9 mouse cellular contexts compared by ENCODE assay signal in the genomic region with DNA sequence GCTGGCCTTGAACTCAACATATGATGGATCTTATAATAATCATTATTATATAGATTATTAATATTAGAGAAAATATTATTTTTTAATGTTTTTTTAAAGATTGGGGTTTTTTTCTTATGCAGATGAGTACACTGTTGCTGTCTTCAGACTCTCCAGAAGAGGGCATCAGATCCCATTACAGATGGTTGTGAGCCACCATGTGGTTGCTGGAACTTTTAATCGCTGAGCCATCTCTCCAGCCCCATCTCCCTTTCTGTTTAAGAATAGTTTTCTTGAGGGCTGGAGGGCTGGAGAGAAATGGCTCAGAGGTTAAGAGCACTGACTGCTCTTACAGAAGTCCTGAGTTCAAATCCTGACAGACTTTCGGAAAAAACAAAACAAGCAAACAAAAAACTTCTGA. TPM values are rescaled to one million over a fixed set of nuclear protein-coding genes. Genes with fewer than 3 reads are reported as not detected.
DNase-seq lines count a peak whose midpoint lies in the region.
"Had no signal": no experiment of that assay in that cellular context is flagged by ENCODE, and none has a peak within 500 bp of the region (broad histone marks: within the 10 kb centered on the region; RNA-seq: fewer than 3 reads in every experiment).

No protein-coding gene starts in this region.

- DNase-seq in cerebellum, adult 18-20 months: peak; percentile 58 to 59
- DNase-seq in cerebellum, adult 9-10 months: no peak
- peak; percentile 32 to 57 for DNase-seq in kidney, postnatal 36 days
- no peak for DNase-seq in kidney, adult 18-20 months
- peak; percentile 67 for DNase-seq in ZHBTc4 (ENCODE audit: low read depth, low spot score)
- peak; percentile 44 for DNase-seq in lung, postnatal 25 days (ENCODE audit: low spot score)
- DNase-seq in adrenal gland, postnatal 4 days (ENCODE audit: low spot score in 2 of 2): no peak
- no peak for DNase-seq in urinary bladder, adult 2 months (ENCODE audit: low spot score)

RNA-seq across cellular contexts. Expression of a gene that starts 4.5 kb away (rescaled TPM):
- total RNA-seq in adrenal gland, postnatal 4 days (2021): 100 to 1,000 TPM; 668 to 717 TPM
- polyA plus RNA-seq in urinary bladder, adult 2 months (2012; rRNA removed): 566 and 709 TPM in 2 replicates

RNA-seq across cellular contexts. Expression of a gene that starts 8.7 kb away (rescaled TPM):
- 10 to 100 TPM; 12.7 to 18.4 TPM for total RNA-seq in adrenal gland, postnatal 4 days (2021)
- polyA plus RNA-seq in urinary bladder, adult 2 months (2012; rRNA removed): 1.0 and 1.3 TPM in 2 replicates
- total RNA-seq: G1E had no signal

RNA-seq across cellular contexts. Expression of a gene that starts 16.9 kb away (rescaled TPM):
- total RNA-seq in adrenal gland, postnatal 4 days (2021): 1 to 10 TPM in 1 of 2 experiments, under 1 TPM in 1; 0.79 to 1.1 TPM
- 0.40 and 0.62 TPM in 2 replicates for polyA plus RNA-seq in urinary bladder, adult 2 months (2012; rRNA removed)

RNA-seq across cellular contexts. Expression of a gene that starts 21.8 kb away (rescaled TPM):
- total RNA-seq in adrenal gland, postnatal 4 days (2021): 1 to 10 TPM; 1.1 to 1.5 TPM
- polyA plus RNA-seq in urinary bladder, adult 2 months (2012; rRNA removed): not detected in 2 replicates
- polyA plus RNA-seq: G1E had no signal

RNA-seq across cellular contexts. Expression of a gene that starts 23.6 kb away (rescaled TPM):
- 100 to 1,000 TPM in 1 of 2 experiments, 10 to 100 TPM in 1; 93.7 to 105 TPM for total RNA-seq in adrenal gland, postnatal 4 days (2021)
- 60.6 and 79.2 TPM in 2 replicates for polyA plus RNA-seq in urinary bladder, adult 2 months (2012; rRNA removed)

Comparison
In these comparisons a context has a peak if more than half of its experiments do, and no peak if none do; other contexts are left out.
1. DNase-seq: peak in cerebellum, adult 18-20 months (2 of 2), kidney, postnatal 36 days (2 of 2), ZHBTc4 (single experiment) and lung, postnatal 25 days (single experiment); none in cerebellum, adult 9-10 months (single experiment), kidney, adult 18-20 months (single experiment), adrenal gland, postnatal 4 days (0 of 2) and urinary bladder, adult 2 months (single experiment).